Mouse (Mus musculus): ENCODE measurements at regions not wholly inside any gene's neighbourhood (a gene's known extent, or its start where the extent isn't known, plus 50 kb on each side); places are given as distances from the start of the nearest gene placed in this dataset.

DNA sequence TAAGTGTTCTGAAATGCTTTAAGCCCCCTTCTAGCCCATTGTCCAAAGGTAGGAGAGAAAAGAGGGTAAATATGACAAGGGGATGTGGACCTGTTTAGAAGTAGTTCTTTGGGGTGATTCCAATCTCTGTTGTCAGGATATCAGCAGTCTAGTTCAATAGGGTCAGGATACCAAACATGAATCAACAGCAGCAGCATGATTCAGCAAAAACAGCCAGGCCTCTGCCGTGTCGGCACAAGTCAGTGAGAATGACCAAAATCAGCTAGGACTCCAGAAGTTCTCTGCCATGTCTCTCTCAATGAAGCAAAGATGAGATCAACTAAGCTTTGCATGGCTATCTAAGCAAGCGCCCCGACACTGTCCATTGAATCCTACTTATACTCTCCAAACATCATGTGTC lies 97.5 kb upstream of the Peli1 start:
- no peak for TF ChIP-seq CTCF (IDR thresholded peaks at IDR 0.05; ENCODE audit: low read depth)
- no peak for TF ChIP-seq EP300 (IDR thresholded peaks at IDR 0.05; ENCODE audit: low read depth)

All from liver, postnatal 0 days (tissue).